Comparison of ENCODE assay signal across 9 mouse cellular contexts in the genomic region with DNA sequence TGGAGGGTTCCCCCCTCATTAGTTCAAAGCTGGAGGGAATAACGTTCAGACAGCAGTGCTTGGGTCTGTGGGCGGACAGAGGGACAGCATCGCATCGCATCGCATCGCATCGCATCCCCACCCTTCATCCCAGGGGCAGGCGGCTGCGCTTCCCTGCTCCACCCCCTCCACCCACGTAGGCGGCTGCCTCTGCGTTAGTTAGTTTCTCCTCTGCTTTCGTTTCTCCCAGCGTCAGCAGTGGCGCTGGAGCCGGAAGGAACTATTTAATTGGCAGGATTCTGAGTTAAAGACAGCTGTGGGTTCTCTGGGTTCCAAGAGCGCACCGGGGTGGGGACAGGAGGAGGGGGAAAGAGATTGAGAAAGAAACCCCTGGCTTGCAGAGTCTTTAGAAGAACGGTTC.
DNase-seq lines count a peak whose midpoint lies in the region; ATAC-seq and TF ChIP-seq lines count a peak whose summit lies in the region.
"Had no signal": no experiment of that assay in that cellular context is flagged by ENCODE, and none has a peak within 500 bp of the region (broad histone marks: within the 10 kb centered on the region; RNA-seq: fewer than 3 reads in every experiment).

No protein-coding gene starts in this region.

- H3K27ac ChIP-seq in hindbrain, embryonic 16.5 days (ENCODE audit: low read depth, low read length): no peak overlapping the region
- H3K27ac ChIP-seq in limb, embryonic 10.5 days: no peak overlapping the region
- 0 out of 2 replicates have a peak overlapping the region, but pooled peaks have one; percentile 42 for H3K27ac ChIP-seq in neural tube, embryonic 13.5 days (replicated peaks)
- H3K27ac ChIP-seq in thymus, adult 2 months (ENCODE audit: control insufficient read depth, insufficient read depth, low read length): no peak overlapping the region

- WGBS in hindbrain, embryonic 16.5 days: under 1% methylated on average over 18 of the region's 19 CpGs
- WGBS in limb, embryonic 10.5 days: under 1% methylated on average over 19 of the region's 19 CpGs
- under 1% methylated on average over 18 of the region's 19 CpGs for WGBS in neural tube, embryonic 13.5 days
- 6% methylated on average over 19 of the region's 19 CpGs for WGBS in thymus, adult 2 months

- peak; percentile 10 for DNase-seq in urinary bladder, postnatal 25 days (ENCODE audit: low spot score)
- DNase-seq in urinary bladder, postnatal 10 days (ENCODE audit: low spot score): no peak
- DNase-seq in gastrocnemius, postnatal 25 days: peak; percentile 70
- DNase-seq in limb, embryonic 10.5 days (ENCODE audit: low spot score): no peak
- no peak for DNase-seq in thymus, adult 2 months
- no peak for DNase-seq in cerebellum, adult 11 months

- H3K4me1 ChIP-seq in hindbrain, embryonic 16.5 days (ENCODE audit: control insufficient read depth, insufficient read depth, low read depth, low read length): peaks cover 20% of the 10 kb centered on the region
- H3K4me1 ChIP-seq in limb, embryonic 10.5 days: peaks cover 34% of the 10 kb centered on the region
- peaks cover 38% of the 10 kb centered on the region for H3K4me1 ChIP-seq in neural tube, embryonic 13.5 days (replicated peaks)
- H3K4me1 ChIP-seq in thymus, adult 2 months (replicated peaks; ENCODE audit: control insufficient read depth, insufficient read depth, low read length): no peaks in the 10 kb centered on the region

- TF ChIP-seq POLR2A in thymus, adult 2 months (IDR thresholded peaks at IDR 0.05; ENCODE audit: control insufficient read depth, extremely low read depth, insufficient read depth, low read length, poor library complexity): no peak

- ATAC-seq in hindbrain, embryonic 16.5 days: peak; percentile 37; the same call in 1 of the 2 replicates
- ATAC-seq in neural tube, embryonic 13.5 days (ENCODE audit: low read depth): peak; percentile 48
- ATAC-seq: Patski had no signal

- peak overlapping the region; percentile 21 for H3K4me3 ChIP-seq in hindbrain, embryonic 16.5 days (ENCODE audit: low read length)
- peak overlapping the region; percentile 41 for H3K4me3 ChIP-seq in limb, embryonic 10.5 days
- peak overlapping the region; percentile 26 for H3K4me3 ChIP-seq in neural tube, embryonic 13.5 days
- H3K4me3 ChIP-seq in thymus, adult 2 months (ENCODE audit: control insufficient read depth, insufficient read depth, low read length): no peak overlapping the region

- peak overlapping the region; percentile 51 for H3K4me2 ChIP-seq in hindbrain, embryonic 16.5 days (ENCODE audit: low read length)
- H3K4me2 ChIP-seq in neural tube, embryonic 13.5 days: peak overlapping the region; percentile 56

- H3K9me3 ChIP-seq in hindbrain, embryonic 16.5 days (ENCODE audit: control insufficient read depth, low read length): no peaks in the 10 kb centered on the region
- H3K9me3 ChIP-seq in limb, embryonic 10.5 days (replicated peaks): no peaks in the 10 kb centered on the region
- no peaks in the 10 kb centered on the region for H3K9me3 ChIP-seq in neural tube, embryonic 13.5 days

- H3K9ac ChIP-seq in hindbrain, embryonic 16.5 days (ENCODE audit: low read depth, low read length): peak overlapping the region; percentile 6
- H3K9ac ChIP-seq in neural tube, embryonic 13.5 days: peak overlapping the region; percentile 64

- H3K36me3 ChIP-seq in hindbrain, embryonic 16.5 days (ENCODE audit: control insufficient read depth, insufficient read depth, low read length): no peaks in the 10 kb centered on the region
- H3K36me3 ChIP-seq in limb, embryonic 10.5 days: no peaks in the 10 kb centered on the region
- no peaks in the 10 kb centered on the region for H3K36me3 ChIP-seq in neural tube, embryonic 13.5 days
- H3K36me3 ChIP-seq in thymus, adult 2 months (ENCODE audit: control insufficient read depth, insufficient read depth, low read length): no peaks in the 10 kb centered on the region

- no peak for TF ChIP-seq CTCF in thymus, adult 2 months (IDR thresholded peaks at IDR 0.05; ENCODE audit: borderline replicate concordance, control insufficient read depth, extremely low read depth, insufficient read depth, low read length, poor library complexity)

- peaks cover 9% of the 10 kb centered on the region; the same call in 1 of the 2 replicates for H3K27me3 ChIP-seq in hindbrain, embryonic 16.5 days (replicated peaks; ENCODE audit: control insufficient read depth, insufficient read depth, low read length)
- peaks cover 63% of the 10 kb centered on the region for H3K27me3 ChIP-seq in limb, embryonic 10.5 days (ENCODE audit: low read depth, poor library complexity, severe bottlenecking)
- peaks cover 44% of the 10 kb centered on the region for H3K27me3 ChIP-seq in neural tube, embryonic 13.5 days
- H3K27me3 ChIP-seq in thymus, adult 2 months (ENCODE audit: control insufficient read depth, insufficient read depth, low read length): no peaks in the 10 kb centered on the region
- H3K27me3 ChIP-seq: Patski had no signal

Comparison
In these comparisons a context has a peak if more than half of its experiments do, and no peak if none do; other contexts are left out.
1. DNase-seq: peak in urinary bladder, postnatal 25 days (single experiment) and gastrocnemius, postnatal 25 days (single experiment); none in urinary bladder, postnatal 10 days (single experiment), limb, embryonic 10.5 days (single experiment), thymus, adult 2 months (single experiment) and cerebellum, adult 11 months (single experiment).